Mouse (Mus musculus): ENCODE results near the gene Mettl1.
A peak's percentile ranks its signal among the peaks of the same experiment; 100 is the strongest.
"Not testable (repeated sequence)": the region's sequence is repeated elsewhere in the genome, so short reads cannot be mapped to it uniquely, and the experiment has no call there.

Gene Mettl1

DNA sequence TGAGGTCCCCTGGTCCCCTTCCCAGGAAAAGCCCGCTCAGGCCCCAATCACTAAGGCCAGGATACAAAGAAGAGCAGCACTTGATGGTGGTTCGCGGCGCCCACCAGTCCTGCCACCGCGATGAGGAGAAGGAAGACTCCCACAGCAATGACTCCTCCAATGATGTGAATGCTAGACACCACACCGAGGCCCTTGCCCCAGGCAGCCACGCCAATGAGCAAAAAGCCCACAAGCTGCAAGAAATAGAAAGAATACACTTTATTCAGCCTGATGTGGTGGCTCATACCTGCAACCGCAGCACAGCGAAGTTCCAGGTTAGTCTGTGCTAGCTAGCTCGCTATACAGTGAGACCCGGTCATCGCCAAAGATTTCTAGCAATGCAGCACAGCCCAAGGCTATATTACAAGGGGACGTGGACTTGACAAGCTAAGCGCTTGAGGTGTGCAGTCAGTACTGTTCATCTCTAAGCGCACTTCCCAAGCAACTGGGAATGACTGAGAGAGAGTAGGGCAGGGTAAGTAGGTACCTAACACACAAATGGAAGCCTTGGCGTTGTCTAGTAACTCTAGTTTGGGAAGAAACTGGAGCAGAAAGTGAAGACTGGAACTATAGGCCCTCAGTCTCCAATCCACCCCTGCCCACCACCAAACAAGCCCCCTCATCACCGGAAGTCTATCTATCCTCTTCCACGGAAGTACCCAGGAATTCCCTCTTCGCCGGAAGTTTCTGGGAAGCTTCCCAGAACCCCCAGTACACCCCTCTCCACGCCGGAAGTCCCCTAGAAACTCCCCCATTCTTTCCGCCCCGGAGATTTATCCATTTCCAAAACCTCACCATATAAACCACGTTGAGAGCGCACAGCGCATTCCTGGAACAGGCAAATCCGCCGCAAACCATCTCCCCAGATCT, 28.3 kb downstream of the Mettl1 start:
- no peak for DNase-seq

DNA sequence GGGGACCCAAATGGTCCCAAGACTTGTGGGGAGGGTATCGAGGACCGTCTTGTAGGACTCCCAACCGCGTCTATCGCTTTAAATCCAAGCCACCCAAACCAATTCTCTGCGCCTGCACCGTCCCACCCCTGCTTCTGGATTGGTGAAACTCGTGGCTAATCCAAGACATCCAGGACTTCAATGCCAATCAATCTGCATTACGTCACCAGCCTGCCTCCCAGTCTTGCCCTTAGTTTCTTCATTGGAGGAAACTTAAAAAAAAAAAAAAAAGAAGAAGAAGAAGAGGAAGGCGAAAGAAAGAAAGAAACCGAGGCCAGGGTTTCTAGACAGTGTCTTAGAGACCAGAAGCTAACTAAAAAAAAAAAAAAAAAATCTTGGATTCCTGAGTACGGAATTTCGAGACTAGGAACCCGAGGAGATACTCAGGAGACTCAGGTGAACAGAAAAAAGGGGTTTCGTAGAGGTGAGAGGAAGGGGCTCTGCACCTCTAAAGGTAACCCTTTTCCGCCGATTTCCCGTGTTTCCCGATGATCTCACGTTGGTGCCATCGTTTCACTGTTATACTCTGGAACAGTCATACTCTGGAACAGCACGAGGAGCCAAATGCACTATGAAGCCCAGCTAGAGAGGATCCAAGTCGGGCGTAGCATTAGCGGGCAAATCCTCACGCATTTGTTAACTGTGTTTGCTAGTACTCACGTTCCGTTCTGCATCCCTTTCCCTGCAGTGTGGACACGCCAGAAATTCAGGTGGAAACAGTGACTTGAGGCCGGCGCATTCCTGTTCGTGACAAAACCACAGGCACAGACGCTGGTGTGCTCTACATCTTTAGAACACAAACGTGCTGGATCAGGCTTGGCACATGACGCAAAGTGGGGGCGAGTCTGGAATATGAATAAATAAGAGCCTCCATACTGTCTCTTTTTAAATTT, 29.2 kb downstream of the Mettl1 start, which contains the start of gene Tspan31:
Gene Tspan31, minus strand, starts transcription at position 75 of the 932 bp plus-strand sequence.
- peak; percentile 95 to 97 for DNase-seq

GRCm38 (mm10) chr10:127071203-127071602, 30.0 kb downstream of the Mettl1 start:
- no peak for DNase-seq

GRCm38 (mm10) chr10:127072270-127072669, 31.1 kb downstream of the Mettl1 start:
- not testable (repeated sequence) for DNase-seq

DNA sequence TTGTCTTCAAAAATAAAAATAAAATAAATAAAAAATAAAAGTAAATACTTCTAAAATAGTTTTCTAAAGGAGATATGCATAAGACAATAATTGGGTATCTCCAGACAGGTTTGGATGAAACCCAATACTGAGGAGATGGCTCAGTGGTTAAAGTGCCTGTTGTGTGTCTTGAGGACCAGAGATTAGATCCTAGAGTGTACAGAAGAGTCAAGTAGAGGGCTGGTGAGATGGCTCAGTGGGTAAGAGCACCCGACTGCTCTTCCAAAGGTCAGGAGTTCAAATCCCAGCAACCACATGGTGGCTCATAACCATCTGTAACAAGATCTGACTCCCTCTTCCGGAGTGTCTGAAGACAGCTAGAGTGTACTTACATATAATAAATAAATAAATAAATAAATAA, 31.8 kb downstream of the Mettl1 start:
- DNase-seq = not testable (repeated sequence)

- no peak for DNase-seq
Measured at GRCm38 (mm10) chr10:127073981-127074380, 32.8 kb downstream of the Mettl1 start.

- no peak for DNase-seq
Measured at GRCm38 (mm10) chr10:127075080-127075479, 33.9 kb downstream of the Mettl1 start, which contains the start of gene Agap2. TSS of gene Agap2 (plus strand) at chr10:127075284.

DNA sequence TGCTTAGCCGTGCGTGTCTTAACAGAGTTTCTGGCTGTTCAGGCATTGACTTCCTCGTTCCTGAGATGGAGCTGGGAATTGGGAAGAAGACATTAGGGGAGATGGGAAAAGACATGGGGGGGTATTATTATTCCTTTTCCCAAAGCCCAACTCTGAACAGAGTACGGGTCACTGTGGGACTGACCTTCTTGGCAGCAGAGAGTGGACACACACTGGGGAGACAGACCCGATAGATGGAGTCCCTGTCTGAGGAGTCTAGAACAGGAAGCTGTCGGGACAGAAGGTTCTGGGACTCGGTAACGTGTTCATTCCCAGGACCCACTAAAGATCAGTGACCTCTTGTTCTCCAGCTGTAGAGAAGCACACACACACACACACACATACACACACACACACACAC, 34.4 kb downstream of the Mettl1 start:
- no peak for DNase-seq

GRCm38 (mm10) chr10:127076082-127076481, 34.9 kb downstream of the Mettl1 start:
- DNase-seq = no peak

- no peak for DNase-seq
Measured at GRCm38 (mm10) chr10:127077515-127077914, 36.3 kb downstream of the Mettl1 start.

GRCm38 (mm10) chr10:127078001-127078676, 36.9 kb downstream of the Mettl1 start:
- no peak for DNase-seq

- no peak for DNase-seq
Measured at GRCm38 (mm10) chr10:127078677-127079575, 37.7 kb downstream of the Mettl1 start.

GRCm38 (mm10) chr10:127079665-127080391, 38.6 kb downstream of the Mettl1 start:
- DNase-seq = no peak

GRCm38 (mm10) chr10:127080901-127081780, 39.9 kb downstream of the Mettl1 start:
- no peak for DNase-seq

DNA sequence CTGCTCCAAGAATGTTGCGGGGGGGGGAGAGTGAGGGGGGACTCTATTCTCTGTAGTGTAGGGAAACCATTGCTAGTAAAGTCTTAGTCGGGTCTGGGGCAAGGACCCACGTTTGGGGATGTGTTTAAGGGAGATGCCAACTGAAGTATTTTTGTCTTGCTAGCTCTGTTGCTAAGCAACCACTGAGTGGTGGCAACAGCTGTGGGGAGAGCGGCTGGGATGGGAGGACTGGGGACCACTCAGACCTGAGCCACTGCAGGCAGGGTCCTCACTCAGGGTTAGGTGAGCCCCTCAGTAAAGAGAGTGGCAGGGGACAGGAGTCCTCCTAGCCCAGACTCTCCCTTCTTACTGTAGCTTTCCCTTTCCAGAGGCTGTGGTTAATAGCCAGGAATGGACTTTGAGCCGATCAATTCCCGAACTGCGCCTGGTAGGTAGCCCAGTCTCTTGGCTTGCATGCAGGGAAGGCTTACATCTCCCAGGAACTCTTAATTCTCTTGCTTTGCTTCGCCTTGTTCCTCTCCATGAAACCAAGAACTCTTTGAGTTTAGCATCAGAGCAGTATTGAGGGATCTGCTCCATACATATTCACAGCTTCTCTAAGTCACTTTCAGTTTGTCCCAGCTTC, 40.9 kb downstream of the Mettl1 start:
- DNase-seq = no peak

GRCm38 (mm10) chr10:127083292-127083914, 42.2 kb downstream of the Mettl1 start:
- DNase-seq = no peak

DNA sequence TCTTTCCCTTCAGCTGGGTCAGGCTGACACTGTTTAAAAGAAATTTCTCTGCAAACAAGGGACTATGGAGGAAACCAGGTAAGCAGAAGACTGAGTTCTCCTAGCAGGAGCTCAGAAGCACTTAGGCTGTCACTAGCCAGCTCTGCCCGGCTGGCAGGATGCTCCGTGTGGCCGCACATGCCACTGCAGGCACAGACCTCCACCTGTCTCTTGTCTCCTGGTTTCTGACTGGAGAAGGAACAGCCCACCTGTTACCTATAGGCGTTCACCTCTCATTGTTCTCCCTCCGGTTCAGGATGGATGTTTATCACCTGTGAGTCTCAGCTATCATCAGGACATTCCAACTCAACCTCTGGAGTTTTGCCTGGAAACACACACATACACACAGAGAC, 42.7 kb downstream of the Mettl1 start:
- no peak for DNase-seq

DNA sequence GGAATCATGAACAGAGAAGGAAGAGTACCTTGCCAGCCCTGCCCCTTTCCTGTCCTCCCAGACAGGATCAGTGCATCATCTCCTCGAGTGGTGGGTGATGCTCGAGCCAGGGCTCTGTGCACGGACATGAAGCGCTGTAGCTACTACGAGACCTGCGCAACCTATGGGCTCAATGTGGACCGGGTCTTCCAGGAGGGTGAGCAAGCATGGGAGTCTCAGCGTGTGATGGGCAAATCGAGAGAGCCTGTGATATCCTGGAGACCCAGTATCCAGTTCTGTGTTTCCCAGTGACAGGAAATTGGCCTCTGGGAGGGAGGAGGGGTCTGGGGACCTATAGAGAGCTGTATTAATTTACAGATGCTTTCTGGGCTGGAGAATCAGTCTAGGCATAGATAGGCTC, 43.8 kb downstream of the Mettl1 start:
- DNase-seq = no peak

DNA sequence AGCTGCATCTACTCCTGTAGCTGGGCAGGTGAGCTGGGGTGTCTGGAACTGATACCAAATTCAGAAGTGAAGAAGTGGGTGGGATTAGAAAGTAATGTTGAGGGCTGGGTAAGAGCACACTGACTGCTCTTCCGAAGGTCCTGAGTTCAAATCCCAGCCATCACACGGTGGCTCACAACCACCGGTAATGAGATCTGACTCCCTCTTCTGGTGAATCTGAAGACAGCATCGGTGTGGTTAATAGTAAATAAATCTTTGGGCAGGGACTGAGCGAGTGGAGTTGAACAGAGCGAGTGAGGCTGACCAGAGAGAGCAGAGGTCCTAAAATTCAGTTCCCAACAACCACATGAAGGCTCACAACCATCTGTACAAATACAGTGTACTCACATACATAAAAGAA, 44.4 kb downstream of the Mettl1 start:
- DNase-seq = no peak

Data from kidney, adult 8-10 months (tissue).